ENCODE assay signal across 8 mouse cellular contexts in the genomic region with DNA sequence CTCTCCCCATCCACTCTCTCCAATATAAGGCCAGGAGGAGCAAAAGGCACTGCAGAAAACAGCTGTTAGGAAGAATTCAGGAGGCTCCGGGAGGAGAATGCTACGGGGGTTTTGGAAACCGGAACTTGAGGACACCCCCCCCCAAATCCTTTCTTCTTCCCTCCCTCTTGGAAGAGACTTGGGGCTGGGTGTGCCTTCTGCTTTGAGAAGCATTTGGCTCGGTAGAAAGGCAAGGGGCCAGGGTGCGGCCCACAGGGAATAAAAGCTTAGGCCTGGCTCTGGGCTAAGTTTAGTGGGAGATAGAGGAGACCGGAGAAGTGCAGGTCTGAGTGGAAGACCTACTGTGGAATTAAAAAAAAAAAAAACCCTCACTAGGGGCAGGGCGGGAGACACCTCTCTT.
DNase-seq lines count a peak whose midpoint lies in the region; ATAC-seq lines count a peak whose summit lies in the region.

No protein-coding gene starts in this region.

- peak overlapping the region; percentile 80 for H3K4me2 ChIP-seq in stomach, embryonic 14.5 days (replicated peaks; ENCODE audit: low read depth, low read length)

- H3K27me3 ChIP-seq in megakaryocyte, embryonic 14.5 days (replicated peaks), result no peaks in the 10 kb centered on the region
- H3K27me3 ChIP-seq in stomach, embryonic 14.5 days (ENCODE audit: control insufficient read depth, insufficient read depth, low read length), result no peaks in the 10 kb centered on the region

- 13% methylated on average over 7 of the region's 7 CpGs for WGBS in stomach, embryonic 14.5 days

- peak; percentile 7 for DNase-seq in embryo, embryonic 9.5 days (ENCODE audit: extremely low spot score)
- peak; percentile 73 to 89 for DNase-seq in heart, adult 9 months (ENCODE audit: low spot score in 2 of 2)
- DNase-seq in kidney, adult 9 months, result peak; percentile 69
- DNase-seq in lung, postnatal 10 days, result peak; percentile 72
- no peak for DNase-seq in B cell, adult 2 months

- H3K4me3 ChIP-seq in megakaryocyte, embryonic 14.5 days (replicated peaks), result peak overlapping the region; percentile 96
- H3K4me3 ChIP-seq in stomach, embryonic 14.5 days (ENCODE audit: low read depth, low read length), result peak overlapping the region; percentile 74

- no peak for ATAC-seq in megakaryocyte, adult 5-6 weeks (ENCODE audit: poor library complexity, severe bottlenecking)
- ATAC-seq in stomach, embryonic 14.5 days (ENCODE audit: insufficient number of reproducible peaks, insufficient read depth, low FRiP score, low read depth), result no peak

- peak overlapping the region; percentile 78; the same call in 1 of the 2 replicates for H3K9ac ChIP-seq in stomach, embryonic 14.5 days (replicated peaks; ENCODE audit: low read depth, low read length)

- peak overlapping the region; percentile 30; the same call in 1 of the 2 replicates for H3K27ac ChIP-seq in stomach, embryonic 14.5 days (ENCODE audit: low read length)

- H3K4me1 ChIP-seq in megakaryocyte, embryonic 14.5 days, result peaks cover 38% of the 10 kb centered on the region
- peaks cover 16% of the 10 kb centered on the region for H3K4me1 ChIP-seq in stomach, embryonic 14.5 days (ENCODE audit: control insufficient read depth, insufficient read depth, low read length)

- H3K9me3 ChIP-seq in megakaryocyte, embryonic 14.5 days, result no peaks in the 10 kb centered on the region
- no peaks in the 10 kb centered on the region for H3K9me3 ChIP-seq in stomach, embryonic 14.5 days (ENCODE audit: control insufficient read depth, low read depth, low read length)

- peaks cover 8% of the 10 kb centered on the region for H3K36me3 ChIP-seq in megakaryocyte, embryonic 14.5 days (replicated peaks; ENCODE audit: low read length)
- no peaks in the 10 kb centered on the region for H3K36me3 ChIP-seq in stomach, embryonic 14.5 days (ENCODE audit: control insufficient read depth, insufficient read depth, low read length)

Comparison
In these comparisons a context has a peak if more than half of its experiments do, and no peak if none do; other contexts are left out.
1. DNase-seq: peak in embryo, embryonic 9.5 days (single experiment), heart, adult 9 months (2 of 2), kidney, adult 9 months (single experiment) and lung, postnatal 10 days (single experiment); none in B cell, adult 2 months (0 of 2).